Mouse (Mus musculus) gastrocnemius, adult 2 months (tissue): ENCODE measurements around the gene Igsf3. TPM values are rescaled to one million over a fixed set of nuclear protein-coding genes. Genes with fewer than 3 reads are reported as not detected.
"Not testable (repeated sequence)": the region's sequence is repeated elsewhere in the genome, so short reads cannot be mapped to it uniquely, and the experiment has no call there.

Experiments used
- DNase-seq: peaks from one replicate; pipeline ENCODE4 v3.0.0; 2022
- H3K27ac ChIP-seq: fragments of 200-600 bp; 2 replicates; pipeline ENCODE4 v1.8.1; 2022; ENCODE audit warnings: mild to moderate bottlenecking
- H3K4me3 ChIP-seq: fragments of 200-600 bp; 2 replicates; pipeline ENCODE4 v1.8.1; 2022; ENCODE audit warnings: mild to moderate bottlenecking, moderate library complexity
- CTCF ChIP-seq: fragments of 200-600 bp; IDR thresholded peaks from 2 replicates; pipeline ENCODE4 v1.8.1; 2022; ENCODE audit warnings: antibody characterized with exemption, mild to moderate bottlenecking, moderate library complexity
- intact Hi-C: fragments of 180-260 bp; cut with DNase I; formaldehyde crosslinking; loops from one replicate; pipeline ENCODE4 v1.15.1; 2025
- total RNA-seq, 2 experiments: library from RNA; stranded (reverse); gene quantifications; 2 replicates each; pipeline ENCODE4 v1.2.3; 2021

Igsf3 gene
- total RNA-seq, 2 experiments from 2014 or later: 3.0 to 3.2 TPM

GRCm38 (mm10) chr3:101398071-101398786, 21.3 kb downstream of the Igsf3 start:
- intact Hi-C loops: no loop called here
- Histone ChIP-seq H3K4me3 (peak overlapping the region; percentile 22), H3K27ac (peak overlapping the region; percentile 74)
- no peak for TF ChIP-seq CTCF
- peak; percentile 54 for DNase-seq

DNA sequence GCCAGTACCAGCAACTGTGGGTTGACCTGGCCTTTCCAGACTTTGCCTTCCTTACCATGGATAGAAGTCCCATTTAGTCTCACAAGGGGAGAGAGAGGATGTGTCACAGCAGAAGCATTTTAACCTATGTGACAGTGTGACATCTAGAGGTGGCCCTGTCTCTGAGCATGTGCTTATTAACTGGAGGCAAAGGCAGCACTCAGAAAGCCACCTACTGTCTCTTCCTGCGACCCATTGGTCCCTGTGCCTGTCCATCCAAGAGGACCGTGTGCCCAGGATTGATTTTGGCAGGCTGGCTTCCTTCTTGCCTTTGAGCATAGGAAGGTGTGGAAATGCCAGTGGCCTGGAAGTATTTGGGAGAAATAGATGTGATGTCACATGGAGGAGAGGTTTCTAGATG, 22.0 kb downstream of the Igsf3 start:
- intact Hi-C loops: no loop called here
- TF ChIP-seq CTCF: peak; percentile 14
- no peak for DNase-seq
- H3K4me3 ChIP-seq: no peak overlapping the region
- H3K27ac ChIP-seq: peak overlapping the region; percentile 74

DNA sequence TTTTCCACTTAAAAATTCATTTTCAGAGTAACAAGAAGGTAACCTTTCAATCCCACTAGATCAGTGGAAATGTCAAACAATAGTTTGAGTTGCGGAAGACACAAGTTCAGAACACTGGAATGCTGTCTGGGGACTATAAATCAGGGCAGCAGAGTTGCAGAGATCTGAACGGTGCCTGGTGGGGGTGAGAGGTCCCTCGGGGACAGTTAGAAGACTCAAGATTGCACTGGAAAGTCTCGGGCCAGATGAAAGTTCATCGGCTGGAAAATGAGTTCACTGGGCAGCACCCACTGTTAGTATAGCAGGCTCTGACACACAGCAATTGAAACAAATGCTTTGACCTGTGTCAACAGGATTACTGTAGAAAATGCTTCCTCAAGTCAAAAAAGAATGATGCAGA, 24.6 kb downstream of the Igsf3 start:
- DNase-seq: no peak
- TF ChIP-seq CTCF: no peak
- Histone ChIP-seq H3K4me3 (no peak overlapping the region), H3K27ac (no peak overlapping the region)
- intact Hi-C loops: no loop called here

- no peak for DNase-seq
- no peak overlapping the region for H3K27ac ChIP-seq
- H3K4me3 ChIP-seq: no peak overlapping the region
- TF ChIP-seq CTCF: no peak
- intact Hi-C loops: no loop called here
Observed at GRCm38 (mm10) chr3:101404620-101405415, 27.9 kb downstream of the Igsf3 start.

GRCm38 (mm10) chr3:101405495-101405894, 28.6 kb downstream of the Igsf3 start:
- intact Hi-C loops: no loop called here
- TF ChIP-seq CTCF: no peak
- DNase-seq: no peak
- H3K4me3 ChIP-seq: no peak overlapping the region
- H3K27ac ChIP-seq: no peak overlapping the region

DNA sequence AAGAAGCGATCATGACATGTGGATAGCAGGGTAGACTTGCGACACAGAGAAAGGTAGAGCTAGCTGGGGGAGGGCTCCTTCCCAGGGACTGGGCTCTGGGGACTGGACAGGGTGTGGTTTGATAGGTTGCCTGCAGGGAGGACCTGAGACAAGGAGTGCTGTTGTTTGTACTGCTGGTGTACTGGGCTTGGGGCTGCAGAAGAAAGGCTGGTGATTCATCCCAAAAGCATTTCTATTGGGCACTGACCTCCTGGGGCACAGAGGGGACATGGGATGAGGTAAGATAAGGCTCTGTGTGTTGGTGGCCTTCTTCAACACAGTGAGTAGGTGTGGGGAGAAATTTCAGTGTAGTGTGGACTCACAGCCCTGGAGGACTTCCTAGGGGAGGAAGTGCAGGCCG, 29.2 kb downstream of the Igsf3 start:
- no peak for TF ChIP-seq CTCF
- intact Hi-C loops: no loop called here
- no peak overlapping the region for H3K4me3 ChIP-seq
- no peak for DNase-seq
- H3K27ac ChIP-seq: no peak overlapping the region

GRCm38 (mm10) chr3:101407568-101407967, 30.7 kb downstream of the Igsf3 start:
- intact Hi-C loops: no loop called here
- H3K27ac ChIP-seq: no peak overlapping the region
- no peak for TF ChIP-seq CTCF
- no peak overlapping the region for H3K4me3 ChIP-seq
- no peak for DNase-seq

- intact Hi-C loops: loop anchor here (2.0 kb wide), 1 partner anchor 28 kb away; no protein-coding TSS in a partner anchor
- no peak for TF ChIP-seq CTCF
- Histone ChIP-seq H3K4me3 (peak overlapping the region; percentile 28), H3K27ac (peak overlapping the region; percentile 64)
- peak; percentile 66 for DNase-seq
Observed at GRCm38 (mm10) chr3:101408953-101409750, 32.3 kb downstream of the Igsf3 start.

GRCm38 (mm10) chr3:101410202-101410601, 33.3 kb downstream of the Igsf3 start:
- no peak for TF ChIP-seq CTCF
- intact Hi-C loops: no loop called here

GRCm38 (mm10) chr3:101410745-101411144, 33.9 kb downstream of the Igsf3 start:
- DNase-seq: no peak
- Histone ChIP-seq H3K4me3 (no peak overlapping the region), H3K27ac (no peak overlapping the region)
- intact Hi-C loops: no loop called here
- no peak for TF ChIP-seq CTCF

More at GRCm38 (mm10) chr3:101410202-101410601, 33.3 kb downstream of the Igsf3 start:
- DNase-seq: no peak
- Histone ChIP-seq H3K4me3 (no peak overlapping the region), H3K27ac (0 out of 2 replicates have a peak overlapping the region, but pooled peaks have one; percentile 8)

- intact Hi-C loops: no loop called here
- DNase-seq: no peak
- no peak overlapping the region for H3K4me3 ChIP-seq
- no peak overlapping the region for H3K27ac ChIP-seq
- TF ChIP-seq CTCF: no peak
Observed at GRCm38 (mm10) chr3:101411626-101412025, 34.7 kb downstream of the Igsf3 start.

DNA sequence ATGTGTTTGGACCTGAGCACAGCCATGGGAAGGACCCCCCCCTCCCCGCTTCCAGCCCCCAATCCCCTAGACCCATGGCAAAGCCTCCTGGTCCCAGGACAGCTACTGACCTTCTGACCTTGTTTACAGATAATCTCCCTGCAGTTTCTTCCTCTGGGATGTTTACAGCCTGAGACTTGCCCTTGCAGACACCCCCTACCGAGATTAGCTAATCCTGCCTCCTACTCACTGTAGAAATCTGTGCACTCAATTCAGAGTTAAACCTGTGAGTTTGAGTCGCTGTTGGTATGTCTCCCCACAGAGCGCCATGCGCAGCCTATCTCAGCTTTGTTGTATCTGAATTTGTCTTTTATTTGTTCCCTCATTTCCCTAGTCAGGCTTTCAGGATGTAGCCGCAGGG, 35.2 kb downstream of the Igsf3 start:
- H3K27ac ChIP-seq: no peak overlapping the region
- DNase-seq: no peak
- no peak overlapping the region for H3K4me3 ChIP-seq
- TF ChIP-seq CTCF: no peak
- intact Hi-C loops: no loop called here

DNA sequence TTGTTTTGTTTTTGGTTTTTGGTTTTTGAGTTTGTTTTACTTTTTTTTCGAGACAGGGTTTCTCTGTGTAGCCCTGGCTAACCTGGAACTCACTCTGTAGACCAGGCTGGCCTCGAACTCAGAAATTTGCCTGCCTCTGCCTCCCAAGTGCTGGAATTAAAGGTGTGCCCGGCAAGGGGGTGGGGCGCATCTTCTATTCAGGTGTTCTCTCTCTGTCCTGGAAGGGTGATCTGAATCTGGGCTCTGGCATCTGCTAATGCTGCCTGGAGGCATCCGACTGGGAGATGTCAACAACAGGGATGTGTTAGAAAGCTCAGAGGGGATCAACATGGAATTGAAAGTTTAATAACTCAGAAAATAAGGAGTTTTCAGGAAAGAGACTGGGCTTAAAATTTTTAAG, 36.1 kb downstream of the Igsf3 start:
- H3K27ac ChIP-seq, intact Hi-C loops, H3K4me3 ChIP-seq, DNase-seq: not testable (repeated sequence)
